Mouse (Mus musculus) Patski (cell line): ENCODE measurements around the gene Olfr20. TPM values are rescaled to one million over a fixed set of nuclear protein-coding genes. Genes with fewer than 3 reads are reported as not detected.
"Not testable (repeated sequence)": the region's sequence is repeated elsewhere in the genome, so short reads cannot be mapped to it uniquely, and the experiment has no call there.

ENCODE experiments used
- ATAC-seq: fragments of 100-300 bp; one replicate; pipeline ENCODE4 v1.8.0; 2021
- CTCF ChIA-PET: fragments of 350-600 bp; sonication (Branson Sonifier 250); formaldehyde crosslinking; loops from one replicate; lab custom pipeline; 2022; ENCODE audit warnings: inconsistent platforms; lab: Charles Lee
- POLR2A ChIA-PET: fragments of 350-600 bp; sonication (Branson Sonifier 250); formaldehyde crosslinking; loops from one replicate; lab custom pipeline; 2022; ENCODE audit warnings: antibody characterized with exemption, inconsistent platforms; lab: Charles Lee
- DNase-seq: peaks from one replicate; pipeline ENCODE4 v3.0.0-alpha.2; 2011; ENCODE audit warnings: low read depth, low spot score
- H3K27me3 ChIP-seq: fragments of 371-371 bp; one replicate; pipeline ENCODE4 v1.5.1; 2021
- CTCF ChIP-seq: fragments of 100-300 bp; IDR thresholded peaks from one replicate; pipeline ENCODE4 v1.5.1; 2021
- in situ Hi-C: fragments of 300-500 bp; cut with MboI; formaldehyde crosslinking; loops from 3 replicates; pipeline ENCODE4 v1.11.1; 2018; ENCODE audit warnings: low pct_unique_long_range_greater_than_20kb, mixed read lengths
- polyA plus RNA-seq: library from polyadenylated mRNA; unstranded; gene quantifications from one replicate; pipeline ENCODE4 v1.2.3, GENCODE M21; 2021

Gene Olfr20
- not detected for polyA plus RNA-seq

- CTCF ChIA-PET = no interaction called here
- TF ChIP-seq CTCF = no peak
- H3K27me3 ChIP-seq = peaks cover 23% of the 10 kb centered on the region
- POLR2A ChIA-PET = no interaction called here
- in situ Hi-C loops = no loop called here
- no peak for ATAC-seq
- DNase-seq = no peak
These were observed at the start of gene Olfr20 for GRCm38 (mm10) chr11:73350483-73350882. TSS of gene Olfr20 (plus strand) at chr11:73350783.

- TF ChIP-seq CTCF = no peak
- ChIA-PET POLR2A (no interaction called here), CTCF (no interaction called here)
- DNase-seq (no peak), ATAC-seq (no peak)
- H3K27me3 ChIP-seq = no peaks in the 10 kb centered on the region
- in situ Hi-C loops = no loop called here
These were observed 47.5 kb upstream of the Olfr20 start for GRCm38 (mm10) chr11:73303123-73303522.

DNA sequence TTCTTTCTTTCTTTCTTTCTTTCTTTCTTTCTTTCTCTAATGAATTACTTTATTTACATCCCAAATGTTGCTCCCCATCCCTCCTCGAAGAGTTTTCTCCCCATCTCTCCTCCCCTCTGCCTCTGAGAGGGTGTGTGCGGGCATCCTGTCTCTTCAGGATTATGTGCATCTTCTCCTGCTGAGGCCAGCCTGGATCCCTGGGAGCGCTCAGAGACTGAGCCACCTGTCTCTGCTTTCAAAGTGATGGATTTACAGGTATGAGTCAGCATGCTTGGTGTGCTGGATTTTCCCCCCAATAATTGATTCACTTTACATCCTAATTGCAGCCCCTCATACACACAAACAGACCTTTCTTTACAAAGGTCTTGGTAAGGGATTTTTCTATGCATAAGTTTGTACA is 34.6 kb upstream of the Olfr20 start:
- DNase-seq (no peak), ATAC-seq (no peak)
- in situ Hi-C loops = no loop called here
- CTCF ChIA-PET = no interaction called here
- POLR2A ChIA-PET = no interaction called here
- TF ChIP-seq CTCF = no peak
- H3K27me3 ChIP-seq = peaks cover 26% of the 10 kb centered on the region

GRCm38 (mm10) chr11:73318581-73318980 is 32.0 kb upstream of the Olfr20 start:
- DNase-seq, ATAC-seq, in situ Hi-C loops, POLR2A ChIA-PET: not testable (repeated sequence)
- CTCF ChIA-PET = interaction anchor here (2.1 kb wide), 1 partner anchor 10 kb away, joined by 6 read pairs; the partner anchor contains the start of genes Aspa, Gm49340 and Spata22
- peaks cover 10% of the 10 kb centered on the region for H3K27me3 ChIP-seq

DNA sequence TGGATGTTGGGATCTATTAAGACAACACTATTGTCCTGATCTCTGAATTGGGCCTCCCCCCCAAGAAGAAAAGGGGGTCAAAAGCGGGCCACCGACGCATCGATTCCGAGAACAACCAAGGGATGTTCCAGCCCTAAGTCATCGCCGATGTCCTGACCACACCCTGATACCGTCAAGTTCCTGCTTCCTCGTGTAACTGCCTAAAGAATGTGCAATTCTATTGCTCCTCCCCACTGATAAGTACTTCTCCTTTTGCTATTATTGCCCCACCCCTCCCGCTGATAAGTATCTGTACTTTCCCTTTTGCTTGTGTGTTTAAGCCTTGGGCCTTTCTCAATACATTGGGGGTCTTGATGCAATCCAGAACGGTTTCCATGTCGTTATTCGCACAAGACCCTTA is 29.5 kb upstream of the Olfr20 start:
- ATAC-seq, H3K27me3 ChIP-seq, POLR2A ChIA-PET, CTCF ChIA-PET, in situ Hi-C loops, DNase-seq: not testable (repeated sequence)

GRCm38 (mm10) chr11:73323906-73324830 is 26.4 kb upstream of the Olfr20 start:
- ChIA-PET POLR2A (no interaction called here), CTCF (no interaction called here)
- DNase-seq (no peak), ATAC-seq (no peak)
- in situ Hi-C loops = no loop called here
- no peak for TF ChIP-seq CTCF
- no peaks in the 10 kb centered on the region for H3K27me3 ChIP-seq

DNA sequence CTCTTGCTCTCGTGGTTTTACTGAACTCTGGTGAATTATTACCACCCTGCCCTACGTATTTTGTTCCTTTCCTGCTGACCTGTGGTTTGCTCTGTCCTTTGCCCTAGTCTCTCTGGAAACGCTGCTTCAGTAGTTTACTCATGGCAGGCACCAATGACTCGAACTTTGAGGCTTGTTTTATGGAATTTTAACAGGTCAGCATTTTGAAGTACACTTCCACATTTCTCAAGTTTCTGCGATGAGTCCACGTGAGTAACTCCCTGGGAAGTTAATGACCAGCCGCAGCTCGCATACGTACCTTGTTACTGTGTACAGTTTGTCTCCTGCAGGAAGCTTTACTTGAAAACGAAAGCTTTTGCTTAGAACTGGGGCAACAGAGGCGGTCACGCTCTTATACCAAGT is 24.1 kb upstream of the Olfr20 start:
- DNase-seq = peak; percentile 46
- peak; percentile 96 for ATAC-seq
- in situ Hi-C loops = no loop called here
- H3K27me3 ChIP-seq = peaks cover 8% of the 10 kb centered on the region
- POLR2A ChIA-PET = no interaction called here
- no peak for TF ChIP-seq CTCF
- CTCF ChIA-PET = no interaction called here

- in situ Hi-C loops = no loop called here
- TF ChIP-seq CTCF = no peak
- ChIA-PET CTCF (interaction anchor here (2.6 kb wide), 1 partner anchor 10 kb away, joined by 6 read pairs; no protein-coding TSS in a partner anchor), POLR2A (no interaction called here)
- ATAC-seq (no peak), DNase-seq (no peak)
- H3K27me3 ChIP-seq = peaks cover 13% of the 10 kb centered on the region
These were observed 23.2 kb upstream of the Olfr20 start for GRCm38 (mm10) chr11:73327361-73327760.

GRCm38 (mm10) chr11:73329442-73329841 is 21.1 kb upstream of the Olfr20 start, which contains the start of the genes Aspa, Gm49340 and Spata22:
TSS of gene Aspa (minus strand) at chr11:73329596.
TSS of gene Gm49340 (plus strand) at chr11:73329741.
TSS of gene Spata22 (plus strand) at chr11:73329741.
- TF ChIP-seq CTCF = no peak
- ATAC-seq (no peak), DNase-seq (no peak)
- POLR2A ChIA-PET = no interaction called here
- CTCF ChIA-PET = interaction anchor here (1.1 to 2.6 kb wide), 2 partner anchors 12 to 15 kb away, joined by 4 to 6 read pairs; no protein-coding TSS in a partner anchor
- peaks cover 29% of the 10 kb centered on the region for H3K27me3 ChIP-seq
- in situ Hi-C loops = no loop called here

DNA sequence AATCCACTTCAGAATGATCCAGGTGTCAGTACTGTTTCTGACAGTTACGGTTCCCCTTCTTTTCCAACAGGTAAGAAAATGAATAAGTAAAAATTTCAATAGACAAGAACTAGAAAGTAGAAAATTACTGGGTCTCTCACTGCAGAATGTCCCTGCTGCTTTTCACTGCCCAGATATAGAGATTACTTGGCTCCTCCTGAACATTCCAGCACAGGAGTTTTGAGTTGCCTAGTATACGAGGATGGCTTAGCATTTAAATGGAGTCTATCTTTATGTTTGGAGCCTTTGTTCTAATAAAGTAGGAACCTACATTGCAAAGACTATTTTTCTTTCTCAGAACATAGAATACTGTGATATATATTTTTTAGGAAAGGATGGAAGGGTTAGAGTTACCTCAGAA is 17.2 kb upstream of the Olfr20 start:
- CTCF ChIA-PET = no interaction called here
- POLR2A ChIA-PET = no interaction called here
- H3K27me3 ChIP-seq = peaks cover 51% of the 10 kb centered on the region
- DNase-seq = no peak
- no peak for TF ChIP-seq CTCF
- no peak for ATAC-seq
- in situ Hi-C loops = no loop called here

- in situ Hi-C loops = no loop called here
- peaks cover 56% of the 10 kb centered on the region for H3K27me3 ChIP-seq
- no peak for TF ChIP-seq CTCF
- ATAC-seq (no peak), DNase-seq (no peak)
- POLR2A ChIA-PET = no interaction called here
- CTCF ChIA-PET = interaction anchor here (0.8 to 1.3 kb wide), 2 partner anchors 8 to 10 kb away, joined by 3 to 5 read pairs; no protein-coding TSS in a partner anchor
These were observed 13.7 kb upstream of the Olfr20 start for GRCm38 (mm10) chr11:73336919-73337318.
